Mouse (Mus musculus) telencephalon, adult 2 months (tissue): ENCODE data around the gene Slc25a23.

Source experiments
- DNase-seq: peaks from one replicate; pipeline ENCODE4 v3.0.0-alpha.2; 2011; ENCODE audit warnings: low read depth, low spot score

Slc25a23 gene

GRCm38 (mm10) chr17:57059486-57059977 lies at the start of gene Slc25a23:
Slc25a23 (minus strand) TSS chr17:57059863.
- DNase-seq: peak; percentile 65

GRCm38 (mm10) chr17:57108666-57109171 lies 49.1 kb upstream of the Slc25a23 start:
- no peak for DNase-seq

GRCm38 (mm10) chr17:57108040-57108665 lies 48.5 kb upstream of the Slc25a23 start:
- DNase-seq: no peak

GRCm38 (mm10) chr17:57107064-57107463 lies 47.4 kb upstream of the Slc25a23 start:
- no peak for DNase-seq

GRCm38 (mm10) chr17:57106035-57106368 lies 46.3 kb upstream of the Slc25a23 start:
- DNase-seq: no peak

- DNase-seq: no peak
Measured at GRCm38 (mm10) chr17:57105181-57106034, 45.7 kb upstream of the Slc25a23 start, which contains the start of gene Tnfsf9. Tnfsf9 (plus strand) TSS chr17:57105325.

- no peak for DNase-seq
Measured at GRCm38 (mm10) chr17:57104496-57104895, 44.8 kb upstream of the Slc25a23 start.

GRCm38 (mm10) chr17:57102276-57102675 lies 42.6 kb upstream of the Slc25a23 start:
- no peak for DNase-seq

GRCm38 (mm10) chr17:57099629-57100325 lies 40.1 kb upstream of the Slc25a23 start:
- DNase-seq: no peak

- no peak for DNase-seq
Measured at GRCm38 (mm10) chr17:57098321-57098720, 38.7 kb upstream of the Slc25a23 start.

GRCm38 (mm10) chr17:57096623-57096920 lies 36.9 kb upstream of the Slc25a23 start:
- DNase-seq: no peak

- no peak for DNase-seq
Measured at GRCm38 (mm10) chr17:57095855-57096622, 36.4 kb upstream of the Slc25a23 start.

GRCm38 (mm10) chr17:57094222-57094621 lies 34.6 kb upstream of the Slc25a23 start:
- DNase-seq: no peak

- DNase-seq: peak; percentile 83
Measured at GRCm38 (mm10) chr17:57087049-57087832, 27.6 kb upstream of the Slc25a23 start, which contains the start of gene Tubb4a. Tubb4a (minus strand) TSS chr17:57087782.

GRCm38 (mm10) chr17:57085970-57086757 lies 26.5 kb upstream of the Slc25a23 start:
- no peak for DNase-seq

- no peak for DNase-seq
Measured at GRCm38 (mm10) chr17:57082481-57082880, 22.8 kb upstream of the Slc25a23 start.

GRCm38 (mm10) chr17:57081234-57081842 lies 21.7 kb upstream of the Slc25a23 start:
- no peak for DNase-seq

- DNase-seq: no peak
Measured at GRCm38 (mm10) chr17:57079919-57080318, 20.3 kb upstream of the Slc25a23 start.

- no peak for DNase-seq
Measured at GRCm38 (mm10) chr17:57078336-57078735, 18.7 kb upstream of the Slc25a23 start, which contains the start of gene Dennd1c. Dennd1c (minus strand) TSS chr17:57078514.
